Mouse (Mus musculus) midbrain, embryonic 14.5 days (tissue): ENCODE results near the gene Atf6. TPM values are rescaled to one million over a fixed set of nuclear protein-coding genes. Genes with fewer than 3 reads are reported as not detected.

Experiments
- ATAC-seq: fragments of 200-750 bp; cut with Nextera tagmentation; 2 replicates; pipeline ENCODE4 v1.8.0; 2017; ENCODE audit warnings: moderate number of reproducible peaks, moderate library complexity; ENCODE audit not compliant: low FRiP score, low TSS enrichment
- DNase-seq: peaks from one replicate; pipeline ENCODE4 v3.0.0-alpha.2; 2015
- H3K27ac ChIP-seq: fragments of 300-500 bp; sonication (generic); replicated peaks from 2 replicates; pipeline ENCODE4 v1.5.1; 2014; ENCODE audit warnings: mild to moderate bottlenecking, low read depth, low read length, moderate library complexity
- H3K27me3 ChIP-seq: fragments of 300-500 bp; sonication (generic); 2 replicates; pipeline ENCODE4 v1.6.1; 2014; ENCODE audit warnings: low read length, control low read depth, mixed read lengths; ENCODE audit not compliant: control insufficient read depth, insufficient read depth
- H3K36me3 ChIP-seq: fragments of 300-500 bp; sonication (generic); 2 replicates; pipeline ENCODE4 v1.6.1; 2014; ENCODE audit warnings: low read length, control low read depth; ENCODE audit not compliant: control insufficient read depth, insufficient read depth
- H3K4me1 ChIP-seq: fragments of 300-500 bp; sonication (generic); 2 replicates; pipeline ENCODE4 v1.6.1; 2014; ENCODE audit warnings: mild to moderate bottlenecking, antibody characterized with exemption, low read length, control low read depth; ENCODE audit not compliant: control insufficient read depth, insufficient read depth
- H3K4me2 ChIP-seq: fragments of 300-500 bp; sonication (generic); 2 replicates; pipeline ENCODE4 v1.6.1; 2014; ENCODE audit warnings: mild to moderate bottlenecking, low read length, moderate library complexity
- H3K4me3 ChIP-seq: fragments of 300-500 bp; sonication (generic); replicated peaks from 2 replicates; pipeline ENCODE4 v1.5.1; 2014; ENCODE audit warnings: low read depth, low read length
- H3K9ac ChIP-seq: fragments of 300-500 bp; sonication (generic); replicated peaks from 2 replicates; pipeline ENCODE4 v1.6.1; 2014; ENCODE audit warnings: mild to moderate bottlenecking, low read length, moderate library complexity
- H3K9me3 ChIP-seq: fragments of 300-500 bp; sonication (generic); 2 replicates; pipeline ENCODE4 v1.6.1; 2016; ENCODE audit warnings: low read length, control low read depth, mixed read lengths; ENCODE audit not compliant: control insufficient read depth
- WGBS: fragments of 180-500 bp; shearing (Covaris S2); extraction: QIAGEN DNeasy Blood & Tissue Kit; methylation state at CpG from one replicate; pipeline ENCODE4 v1.1.7; 2014; 5-methylcytosine and 5-hydroxymethylcytosine counted together
- polyA plus RNA-seq: library from polyadenylated mRNA; unstranded; fragments of >200 nt; fragmentation: Nextera tagmentation; extraction: Ambion mirVana; gene quantifications from 2 replicates; pipeline ENCODE4 v1.2.1, GENCODE M21; 2014

Gene Atf6
- polyA plus RNA-seq, 1 experiment from 2014 or later = 12.0 TPM

DNA sequence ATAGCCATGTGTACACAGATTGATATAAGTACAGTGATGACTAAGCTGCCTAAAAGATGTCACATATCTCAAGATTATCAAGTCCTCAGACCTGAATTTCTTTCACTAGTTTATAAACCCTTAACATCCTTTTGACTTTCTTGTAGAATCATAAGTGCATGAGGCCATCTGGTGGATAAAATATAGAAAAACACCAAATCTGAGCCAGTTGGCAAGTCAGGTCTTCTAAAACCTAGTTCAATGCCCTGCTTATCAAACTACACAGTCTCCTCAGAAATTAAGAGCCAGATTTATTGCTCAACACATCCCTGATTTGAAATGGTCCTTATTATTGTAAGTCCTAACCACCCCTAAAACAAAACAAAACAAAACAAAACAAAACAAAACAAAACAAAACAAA is 27.9 kb downstream of the Atf6 start:
- Histone ChIP-seq H3K36me3 (peaks cover 9% of the 10 kb centered on the region; the same call in 1 of the 2 replicates), H3K4me3 (no peak overlapping the region), H3K27me3 (no peaks in the 10 kb centered on the region), H3K27ac (no peak overlapping the region), H3K4me1 (no peaks in the 10 kb centered on the region), H3K9me3 (no peaks in the 10 kb centered on the region), H3K4me2 (no peak overlapping the region), H3K9ac (no peak overlapping the region)
- ATAC-seq (no peak), DNase-seq (peak; percentile 81)

DNA sequence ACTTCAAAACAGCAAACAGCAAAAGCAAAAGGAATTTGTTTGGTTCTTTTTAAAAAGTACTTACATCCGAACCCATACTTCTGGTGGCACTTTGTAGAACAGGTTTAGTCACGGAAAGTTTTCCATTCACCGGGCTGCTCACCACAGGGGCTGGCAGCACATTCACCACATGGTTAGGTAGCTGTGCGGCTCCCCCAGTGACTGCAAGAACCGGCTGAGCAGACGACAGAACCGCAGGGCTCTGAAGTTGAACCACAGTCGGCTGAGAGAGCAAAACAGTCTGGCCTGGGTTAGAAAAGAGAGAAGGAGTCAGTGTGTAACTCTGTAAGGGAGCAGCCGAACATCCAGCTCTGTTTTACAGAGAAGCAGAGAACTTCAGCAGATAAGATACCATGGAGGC is 32.8 kb downstream of the Atf6 start:
- 76% methylated on average over 9 of the region's 9 CpGs for WGBS
- ATAC-seq = no peak
- Histone ChIP-seq H3K4me3 (no peak overlapping the region), H3K27ac (no peak overlapping the region), H3K4me1 (no peaks in the 10 kb centered on the region), H3K4me2 (no peak overlapping the region), H3K36me3 (peaks cover 8% of the 10 kb centered on the region), H3K9ac (no peak overlapping the region), H3K9me3 (no peaks in the 10 kb centered on the region), H3K27me3 (no peaks in the 10 kb centered on the region)
- no peak for DNase-seq

DNA sequence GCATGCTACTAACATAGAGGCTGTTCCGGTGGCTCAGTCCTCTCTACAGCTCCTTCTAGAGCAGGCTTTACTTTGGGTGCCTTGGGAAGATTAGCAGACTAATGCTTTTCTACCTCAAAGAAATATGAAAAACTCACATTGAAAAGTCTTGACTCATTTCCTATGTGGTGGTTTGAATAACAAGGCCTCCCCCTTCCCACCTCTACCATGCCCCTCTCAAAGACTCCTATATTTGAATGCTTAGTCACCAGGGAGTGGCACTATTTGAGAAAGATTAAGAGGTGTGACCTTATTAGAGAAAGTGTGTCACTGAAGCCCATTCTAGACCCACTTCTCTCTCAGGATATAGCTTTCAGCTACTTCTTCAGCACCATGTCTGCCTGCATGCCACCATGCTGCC is 37.8 kb downstream of the Atf6 start:
- ATAC-seq = no peak
- Histone ChIP-seq H3K4me1 (no peaks in the 10 kb centered on the region), H3K9ac (no peak overlapping the region), H3K4me3 (no peak overlapping the region), H3K27ac (no peak overlapping the region), H3K4me2 (no peak overlapping the region), H3K27me3 (no peaks in the 10 kb centered on the region), H3K9me3 (no peaks in the 10 kb centered on the region), H3K36me3 (peaks cover 7% of the 10 kb centered on the region)
- WGBS = 97% methylated on average over 1 of the region's 1 CpGs
- DNase-seq = no peak

DNA sequence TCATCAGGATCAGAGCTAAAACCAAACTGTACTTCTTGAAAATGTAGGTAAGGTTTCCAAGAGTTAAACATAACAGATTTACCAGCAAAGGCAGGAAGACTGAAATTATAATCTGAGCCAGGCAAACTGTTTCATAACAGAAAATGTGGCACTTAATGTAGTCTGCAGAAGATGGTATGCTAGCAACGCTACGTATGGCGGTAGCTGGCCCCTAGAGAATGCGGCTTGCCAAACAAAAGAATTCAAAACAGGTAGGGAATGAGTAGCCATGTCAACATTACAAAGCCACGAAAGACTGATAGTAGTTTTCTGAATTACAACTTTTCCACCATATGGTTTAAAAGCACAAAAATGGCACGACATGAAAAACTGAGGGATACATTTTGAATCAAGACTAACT is 38.2 kb downstream of the Atf6 start:
- H3K4me2 ChIP-seq = no peak overlapping the region
- H3K4me3 ChIP-seq = no peak overlapping the region
- no peak for DNase-seq
- WGBS = 90% methylated on average over 6 of the region's 6 CpGs
- H3K9ac ChIP-seq = no peak overlapping the region
- H3K27me3 ChIP-seq = no peaks in the 10 kb centered on the region
- no peak for ATAC-seq
- H3K4me1 ChIP-seq = no peaks in the 10 kb centered on the region
- H3K36me3 ChIP-seq = peaks cover 4% of the 10 kb centered on the region; the same call in 1 of the 2 replicates
- H3K27ac ChIP-seq = no peak overlapping the region
- H3K9me3 ChIP-seq = no peaks in the 10 kb centered on the region

DNA sequence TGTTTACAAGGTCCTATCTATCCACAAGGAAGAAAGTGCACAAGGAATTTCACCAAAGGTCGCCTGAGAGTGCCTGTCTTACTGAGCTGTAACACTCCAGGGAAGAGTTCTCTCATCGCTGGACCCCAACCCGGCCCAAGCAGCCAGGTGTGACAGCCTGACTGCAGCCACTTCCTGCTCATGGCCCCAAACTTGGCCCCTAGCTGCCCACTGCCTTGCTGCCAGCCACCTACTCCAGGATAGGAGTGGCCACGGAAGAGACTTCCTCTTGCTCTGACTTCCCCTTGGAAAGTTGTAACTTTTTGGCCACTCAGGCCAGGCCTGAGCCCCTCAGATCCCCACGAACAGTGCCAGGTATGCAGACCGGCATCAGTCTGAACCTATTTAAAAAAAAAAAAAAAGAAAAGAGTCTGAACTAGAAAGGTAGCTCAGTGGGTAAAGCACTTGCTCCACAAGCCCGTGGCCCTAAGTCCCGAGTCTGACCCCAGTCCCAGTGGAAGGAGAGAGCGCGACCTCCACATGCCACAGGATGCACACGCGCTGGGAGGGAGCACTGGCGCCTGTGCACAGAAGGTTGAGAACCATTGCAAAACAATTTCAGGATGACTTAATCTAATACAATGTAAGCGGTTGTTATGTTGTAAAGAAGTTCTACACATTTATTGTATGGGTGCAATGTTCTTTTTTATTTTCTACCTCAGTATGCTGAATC is 47.3 kb downstream of the Atf6 start:
- no peaks in the 10 kb centered on the region for H3K9me3 ChIP-seq
- ATAC-seq (no peak), DNase-seq (no peak)
- no peaks in the 10 kb centered on the region for H3K27me3 ChIP-seq
- H3K27ac ChIP-seq = no peak overlapping the region
- WGBS = 85% methylated on average over 14 of the region's 14 CpGs
- no peaks in the 10 kb centered on the region for H3K4me1 ChIP-seq
- no peak overlapping the region for H3K4me3 ChIP-seq
- H3K9ac ChIP-seq = no peak overlapping the region
- no peak overlapping the region for H3K4me2 ChIP-seq
- peaks cover 7% of the 10 kb centered on the region; the same call in 1 of the 2 replicates for H3K36me3 ChIP-seq

DNA sequence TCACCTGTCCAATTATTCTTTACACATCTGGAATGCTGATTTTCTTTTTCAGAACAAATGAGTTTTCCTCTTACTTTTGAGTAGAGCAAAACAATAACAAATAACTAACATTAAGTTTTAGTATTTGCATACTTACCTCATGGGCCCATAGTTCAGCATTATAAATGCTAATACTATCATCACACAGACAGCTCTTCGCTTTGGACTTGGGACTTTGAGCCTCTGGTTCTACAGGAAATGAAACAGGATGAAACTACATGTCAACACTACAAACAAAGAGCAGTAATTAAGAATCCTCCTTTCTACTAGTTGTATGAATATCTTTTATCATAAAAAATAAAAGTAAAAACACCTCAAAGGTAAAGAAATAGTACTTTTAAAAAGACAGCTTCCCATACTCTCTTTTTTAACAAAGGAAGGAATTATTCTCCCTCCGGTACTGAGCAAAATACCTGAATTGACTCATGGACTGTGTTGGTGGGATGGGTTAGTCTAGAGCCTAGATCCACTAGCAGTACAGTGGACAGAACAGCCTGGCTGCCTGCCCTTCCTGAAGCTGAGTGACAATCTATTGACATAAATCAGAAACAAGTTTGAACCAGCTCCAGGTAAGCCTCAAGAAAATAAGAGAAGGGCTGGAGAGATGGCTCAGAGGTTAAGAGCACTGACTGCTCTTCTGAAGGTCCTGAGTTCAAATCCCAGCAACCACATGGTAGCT is 52.1 kb downstream of the Atf6 start:
- H3K4me3 ChIP-seq = no peak overlapping the region
- no peaks in the 10 kb centered on the region for H3K4me1 ChIP-seq
- no peaks in the 10 kb centered on the region for H3K9me3 ChIP-seq
- no peaks in the 10 kb centered on the region for H3K27me3 ChIP-seq
- DNase-seq (no peak), ATAC-seq (no peak)
- WGBS = 96% methylated on average over 2 of the region's 2 CpGs
- H3K9ac ChIP-seq = no peak overlapping the region
- H3K4me2 ChIP-seq = no peak overlapping the region
- H3K27ac ChIP-seq = no peak overlapping the region
- H3K36me3 ChIP-seq = peaks cover 11% of the 10 kb centered on the region; the same call in 1 of the 2 replicates

DNA sequence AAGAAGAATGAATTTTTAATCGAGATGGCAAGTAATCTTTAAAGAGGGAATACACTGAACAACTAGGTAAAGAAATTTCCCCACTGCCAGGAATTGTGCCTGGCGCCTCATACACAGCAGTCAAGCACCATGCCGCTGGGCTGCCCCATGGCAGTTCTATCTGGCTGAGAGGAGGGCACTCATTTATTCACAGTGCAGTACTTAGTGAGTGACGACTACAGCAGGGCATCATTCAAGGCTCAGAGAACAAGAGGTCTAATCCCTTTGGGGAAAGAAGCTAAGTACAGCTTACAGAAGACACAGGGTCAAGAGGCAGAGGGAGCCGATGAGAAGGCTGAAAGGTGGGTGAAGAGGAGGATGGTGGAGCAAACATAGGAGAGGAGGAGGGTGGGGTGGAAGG is 54.7 kb downstream of the Atf6 start:
- WGBS = 53% methylated on average over 5 of the region's 5 CpGs

DNA sequence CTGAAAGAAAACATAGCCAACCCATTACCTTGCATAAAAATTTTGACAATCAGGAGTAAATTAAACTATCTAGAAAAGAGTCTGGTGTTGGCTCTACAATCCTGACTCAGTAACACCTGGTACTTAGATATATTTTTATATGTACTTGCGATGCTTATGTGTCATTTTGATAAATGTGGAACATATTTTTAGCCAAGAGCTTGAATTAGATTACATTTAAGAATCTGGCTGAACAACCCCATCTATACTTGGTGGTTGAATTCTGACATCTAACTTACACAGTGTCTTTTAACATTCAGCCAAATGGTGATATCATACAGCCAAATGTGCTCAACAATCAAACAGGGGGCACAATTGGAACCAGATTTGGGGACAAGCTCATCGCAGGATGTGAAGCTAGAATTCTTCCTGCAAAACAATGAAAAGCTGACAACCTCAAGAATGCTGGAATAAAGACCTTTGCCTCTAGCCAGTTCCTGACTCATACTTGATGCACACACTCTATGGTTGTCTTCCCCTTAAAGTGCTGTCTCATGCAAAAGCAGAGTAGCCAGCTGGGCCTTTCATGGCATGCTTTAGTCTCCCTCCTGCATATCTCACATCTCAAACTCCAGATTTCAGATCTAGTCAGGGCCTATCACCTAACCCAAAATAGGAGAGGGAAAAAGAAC is 59.8 kb downstream of the Atf6 start:
- 91% methylated on average over 2 of the region's 2 CpGs for WGBS
- H3K4me3 ChIP-seq = no peak overlapping the region
- 0 out of 2 replicates have a peak, but pooled peaks cover 2% of the 10 kb centered on the region for H3K36me3 ChIP-seq
- H3K4me1 ChIP-seq = no peaks in the 10 kb centered on the region
- ATAC-seq (no peak), DNase-seq (no peak)
- H3K4me2 ChIP-seq = no peak overlapping the region
- no peaks in the 10 kb centered on the region for H3K9me3 ChIP-seq
- H3K9ac ChIP-seq = no peak overlapping the region
- H3K27me3 ChIP-seq = no peaks in the 10 kb centered on the region
- H3K27ac ChIP-seq = no peak overlapping the region

More for the DNA sequence above, 54.7 kb downstream of the Atf6 start:
- no peak overlapping the region for H3K27ac ChIP-seq
- H3K27me3 ChIP-seq = no peaks in the 10 kb centered on the region
- no peak overlapping the region for H3K4me2 ChIP-seq
- DNase-seq = peak; percentile 4
- H3K9ac ChIP-seq = no peak overlapping the region
- H3K4me3 ChIP-seq = no peak overlapping the region
- H3K36me3 ChIP-seq = peaks cover 6% of the 10 kb centered on the region; the same call in 1 of the 2 replicates
- H3K9me3 ChIP-seq = no peaks in the 10 kb centered on the region
- ATAC-seq = no peak
- H3K4me1 ChIP-seq = no peaks in the 10 kb centered on the region
